Mouse (Mus musculus): ENCODE results near the gene Slc17a7. TPM values are rescaled to one million over a fixed set of nuclear protein-coding genes. Genes with fewer than 3 reads are reported as not detected.

Slc17a7 gene
- polyA plus RNA-seq, 1 experiment from 2014 or later, result 3.6 TPM

GRCm38 (mm10) chr7:45154993-45155514, 8.7 kb upstream of the Slc17a7 start:
- H3K27ac ChIP-seq (ENCODE audit: low read depth, low read length), result no peak overlapping the region
- H3K9me3 ChIP-seq (ENCODE audit: control insufficient read depth, low read length), result no peaks in the 10 kb centered on the region
- peaks cover 4% of the 10 kb centered on the region; the same call in 1 of the 2 replicates for H3K4me1 ChIP-seq (replicated peaks; ENCODE audit: control insufficient read depth, insufficient read depth, low read length)
- DNase-seq (ENCODE audit: low spot score) (no peak), ATAC-seq (replicated peaks; ENCODE audit: low FRiP score) (no peak)
- 82% methylated on average over 12 of the region's 12 CpGs for WGBS
- H3K4me3 ChIP-seq (ENCODE audit: low read depth, low read length), result peak overlapping the region; percentile 58
- peak overlapping the region; percentile 40 for H3K4me2 ChIP-seq (ENCODE audit: low read depth, low read length, severe bottlenecking)
- H3K27me3 ChIP-seq (ENCODE audit: control insufficient read depth, insufficient read depth, low read length), result no peaks in the 10 kb centered on the region
- no peaks in the 10 kb centered on the region for H3K36me3 ChIP-seq (ENCODE audit: control insufficient read depth, insufficient read depth, low read length)
- H3K9ac ChIP-seq (ENCODE audit: low read length), result no peak overlapping the region

DNA sequence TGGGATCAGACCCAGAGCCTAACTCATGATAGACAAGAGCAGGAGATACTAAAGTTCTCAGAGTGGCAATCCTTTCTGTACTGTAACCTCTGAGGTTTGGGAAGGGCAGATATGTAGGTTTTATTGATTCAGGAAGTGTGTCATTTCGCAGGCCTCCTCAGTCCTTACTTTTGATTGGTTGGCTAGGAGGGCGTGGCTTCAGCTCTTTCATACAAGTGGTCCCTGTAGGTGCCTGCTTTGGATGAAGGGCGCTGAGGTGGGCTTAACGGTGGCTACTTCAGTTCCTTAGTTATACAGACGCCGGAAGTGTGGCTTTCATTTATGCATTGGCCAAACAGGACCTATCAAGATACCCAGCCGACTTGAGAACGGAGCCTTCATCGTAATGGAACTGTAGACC, 8.2 kb upstream of the Slc17a7 start:
- 87% methylated on average over 9 of the region's 9 CpGs for WGBS
- Histone ChIP-seq H3K27me3 (ENCODE audit: control insufficient read depth, insufficient read depth, low read length) (no peaks in the 10 kb centered on the region), H3K4me1 (replicated peaks; ENCODE audit: control insufficient read depth, insufficient read depth, low read length) (peaks cover 4% of the 10 kb centered on the region; the same call in 1 of the 2 replicates), H3K4me2 (ENCODE audit: low read depth, low read length, severe bottlenecking) (no peak overlapping the region), H3K4me3 (ENCODE audit: low read depth, low read length) (no peak overlapping the region), H3K9ac (ENCODE audit: low read length) (no peak overlapping the region), H3K9me3 (ENCODE audit: control insufficient read depth, low read length) (no peaks in the 10 kb centered on the region), H3K36me3 (ENCODE audit: control insufficient read depth, insufficient read depth, low read length) (no peaks in the 10 kb centered on the region), H3K27ac (ENCODE audit: low read depth, low read length) (no peak overlapping the region)
- DNase-seq (ENCODE audit: low spot score), result no peak
- no peak for ATAC-seq (replicated peaks; ENCODE audit: low FRiP score)

- WGBS, result 96% methylated on average over 15 of the region's 15 CpGs
- H3K4me2 ChIP-seq (ENCODE audit: low read depth, low read length, severe bottlenecking), result no peak overlapping the region
- no peak overlapping the region for H3K4me3 ChIP-seq (ENCODE audit: low read depth, low read length)
- no peaks in the 10 kb centered on the region for H3K9me3 ChIP-seq (ENCODE audit: control insufficient read depth, low read length)
- no peaks in the 10 kb centered on the region for H3K27me3 ChIP-seq (ENCODE audit: control insufficient read depth, insufficient read depth, low read length)
- H3K27ac ChIP-seq (ENCODE audit: low read depth, low read length), result no peak overlapping the region
- ATAC-seq (replicated peaks; ENCODE audit: low FRiP score), result no peak
- peaks cover 4% of the 10 kb centered on the region; the same call in 1 of the 2 replicates for H3K4me1 ChIP-seq (replicated peaks; ENCODE audit: control insufficient read depth, insufficient read depth, low read length)
- DNase-seq (ENCODE audit: low spot score), result no peak
- H3K9ac ChIP-seq (ENCODE audit: low read length), result no peak overlapping the region
- H3K36me3 ChIP-seq (ENCODE audit: control insufficient read depth, insufficient read depth, low read length), result no peaks in the 10 kb centered on the region
Observed at GRCm38 (mm10) chr7:45156206-45156605, 7.5 kb upstream of the Slc17a7 start.

DNA sequence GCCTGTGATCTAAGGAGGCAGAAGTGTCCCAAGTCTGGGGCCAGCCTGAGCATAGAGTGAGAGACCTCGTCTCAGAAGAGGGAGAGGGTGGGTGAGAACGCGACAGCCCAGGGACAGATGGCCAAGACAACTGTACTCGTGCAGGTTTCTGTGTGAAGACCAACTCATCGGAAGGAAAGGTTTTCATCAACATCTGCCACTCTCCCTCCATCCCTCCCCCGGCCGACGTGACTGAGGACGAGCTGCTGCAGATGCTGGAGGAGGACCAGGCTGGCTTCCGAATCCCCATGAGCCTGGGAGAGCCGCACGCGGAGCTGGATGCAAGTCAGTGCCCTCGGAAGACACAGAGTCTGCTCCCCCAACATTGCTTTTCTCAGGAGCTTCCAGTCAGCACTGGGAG, 6.3 kb upstream of the Slc17a7 start:
- H3K4me2 ChIP-seq (ENCODE audit: low read depth, low read length, severe bottlenecking), result no peak overlapping the region
- no peaks in the 10 kb centered on the region for H3K36me3 ChIP-seq (ENCODE audit: control insufficient read depth, insufficient read depth, low read length)
- no peaks in the 10 kb centered on the region for H3K9me3 ChIP-seq (ENCODE audit: control insufficient read depth, low read length)
- no peaks in the 10 kb centered on the region; the same call in 1 of the 2 replicates for H3K27me3 ChIP-seq (ENCODE audit: control insufficient read depth, insufficient read depth, low read length)
- ATAC-seq (replicated peaks; ENCODE audit: low FRiP score) (no peak), DNase-seq (ENCODE audit: low spot score) (no peak)
- H3K9ac ChIP-seq (ENCODE audit: low read length), result no peak overlapping the region
- H3K4me1 ChIP-seq (replicated peaks; ENCODE audit: control insufficient read depth, insufficient read depth, low read length), result peaks cover 6% of the 10 kb centered on the region; the same call in 1 of the 2 replicates
- no peak overlapping the region for H3K27ac ChIP-seq (ENCODE audit: low read depth, low read length)
- no peak overlapping the region for H3K4me3 ChIP-seq (ENCODE audit: low read depth, low read length)
- WGBS, result 90% methylated on average over 14 of the region's 14 CpGs

GRCm38 (mm10) chr7:45158991-45159390, 4.8 kb upstream of the Slc17a7 start:
- no peak overlapping the region for H3K27ac ChIP-seq (ENCODE audit: low read depth, low read length)
- no peak overlapping the region for H3K9ac ChIP-seq (ENCODE audit: low read length)
- no peak overlapping the region for H3K4me3 ChIP-seq (ENCODE audit: low read depth, low read length)
- ATAC-seq (replicated peaks; ENCODE audit: low FRiP score) (no peak), DNase-seq (ENCODE audit: low spot score) (no peak)
- H3K4me1 ChIP-seq (replicated peaks; ENCODE audit: control insufficient read depth, insufficient read depth, low read length), result peaks cover 5% of the 10 kb centered on the region; the same call in 1 of the 2 replicates
- H3K4me2 ChIP-seq (ENCODE audit: low read depth, low read length, severe bottlenecking), result no peak overlapping the region
- no peaks in the 10 kb centered on the region for H3K36me3 ChIP-seq (ENCODE audit: control insufficient read depth, insufficient read depth, low read length)
- no peaks in the 10 kb centered on the region for H3K9me3 ChIP-seq (ENCODE audit: control insufficient read depth, low read length)
- WGBS, result 92% methylated on average over 6 of the region's 6 CpGs
- H3K27me3 ChIP-seq (ENCODE audit: control insufficient read depth, insufficient read depth, low read length), result peaks cover 15% of the 10 kb centered on the region

DNA sequence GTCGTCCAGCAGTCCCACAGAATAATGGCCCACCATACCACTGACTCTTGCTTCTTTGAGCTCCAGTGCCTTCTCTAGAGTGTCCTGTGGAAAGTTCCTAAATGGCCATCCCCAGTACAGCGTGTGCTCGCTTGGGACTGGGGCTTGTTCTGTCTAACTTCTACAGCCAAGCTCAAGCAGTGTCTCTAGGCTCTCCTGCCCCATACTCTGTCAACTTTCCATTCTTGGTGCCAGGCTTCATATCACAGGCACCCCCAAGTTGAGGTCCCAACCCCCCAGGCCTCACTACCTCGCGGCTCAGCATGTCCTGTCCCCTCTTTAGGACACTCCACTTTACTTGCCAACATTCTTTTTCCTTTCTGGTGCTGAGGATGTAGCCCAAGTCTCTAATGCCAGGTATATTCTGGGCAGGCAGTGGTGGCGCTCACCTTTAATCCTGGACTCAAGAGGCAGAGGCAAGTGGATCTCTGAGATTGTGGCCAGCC, 3.4 kb upstream of the Slc17a7 start:
- ATAC-seq (replicated peaks; ENCODE audit: low FRiP score) (no peak), DNase-seq (ENCODE audit: low spot score) (no peak)
- Histone ChIP-seq H3K4me3 (ENCODE audit: low read depth, low read length) (no peak overlapping the region), H3K4me1 (replicated peaks; ENCODE audit: control insufficient read depth, insufficient read depth, low read length) (peaks cover 5% of the 10 kb centered on the region; the same call in 1 of the 2 replicates), H3K9ac (ENCODE audit: low read length) (no peak overlapping the region), H3K27me3 (ENCODE audit: control insufficient read depth, insufficient read depth, low read length) (peaks cover 29% of the 10 kb centered on the region), H3K4me2 (ENCODE audit: low read depth, low read length, severe bottlenecking) (no peak overlapping the region), H3K27ac (ENCODE audit: low read depth, low read length) (no peak overlapping the region), H3K9me3 (ENCODE audit: control insufficient read depth, low read length) (no peaks in the 10 kb centered on the region), H3K36me3 (ENCODE audit: control insufficient read depth, insufficient read depth, low read length) (no peaks in the 10 kb centered on the region)
- WGBS, result 92% methylated on average over 6 of the region's 6 CpGs

DNA sequence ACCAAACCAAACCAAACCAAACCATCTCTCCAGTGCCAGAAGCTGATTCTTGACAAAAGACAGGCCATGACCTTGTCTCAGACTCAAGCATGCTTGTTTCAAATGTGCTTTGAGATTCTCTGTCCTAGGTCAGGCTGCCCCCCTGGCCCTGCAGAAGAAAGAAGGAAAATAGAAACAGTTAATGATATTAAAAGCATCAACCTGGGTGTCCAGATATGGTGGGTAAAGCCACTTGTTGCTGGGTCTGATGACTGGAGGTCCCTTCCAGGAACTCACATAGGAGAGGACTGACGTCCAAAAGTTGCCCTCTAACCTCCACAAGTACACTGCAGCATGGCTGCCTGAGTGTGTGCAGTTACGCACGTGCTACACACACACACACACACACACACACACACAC, 2.9 kb upstream of the Slc17a7 start:
- H3K9me3 ChIP-seq (ENCODE audit: control insufficient read depth, low read length), result no peaks in the 10 kb centered on the region
- H3K4me1 ChIP-seq (replicated peaks; ENCODE audit: control insufficient read depth, insufficient read depth, low read length), result peaks cover 5% of the 10 kb centered on the region; the same call in 1 of the 2 replicates
- no peak overlapping the region for H3K9ac ChIP-seq (ENCODE audit: low read length)
- peaks cover 34% of the 10 kb centered on the region for H3K27me3 ChIP-seq (ENCODE audit: control insufficient read depth, insufficient read depth, low read length)
- DNase-seq (ENCODE audit: low spot score) (no peak), ATAC-seq (replicated peaks; ENCODE audit: low FRiP score) (no peak)
- 96% methylated on average over 3 of the region's 3 CpGs for WGBS
- no peak overlapping the region for H3K4me3 ChIP-seq (ENCODE audit: low read depth, low read length)
- H3K4me2 ChIP-seq (ENCODE audit: low read depth, low read length, severe bottlenecking), result no peak overlapping the region
- no peaks in the 10 kb centered on the region for H3K36me3 ChIP-seq (ENCODE audit: control insufficient read depth, insufficient read depth, low read length)
- H3K27ac ChIP-seq (ENCODE audit: low read depth, low read length), result no peak overlapping the region

GRCm38 (mm10) chr7:45161612-45162473, 1.9 kb upstream of the Slc17a7 start:
- H3K9ac ChIP-seq (ENCODE audit: low read length), result 0 out of 2 replicates have a peak overlapping the region, but pooled peaks have one; percentile 6
- peaks cover 5% of the 10 kb centered on the region; the same call in 1 of the 2 replicates for H3K4me1 ChIP-seq (replicated peaks; ENCODE audit: control insufficient read depth, insufficient read depth, low read length)
- H3K27me3 ChIP-seq (ENCODE audit: control insufficient read depth, insufficient read depth, low read length), result peaks cover 43% of the 10 kb centered on the region
- WGBS, result 4% methylated on average over 35 of the region's 35 CpGs
- H3K9me3 ChIP-seq (ENCODE audit: control insufficient read depth, low read length), result no peaks in the 10 kb centered on the region
- DNase-seq (ENCODE audit: low spot score) (peak; percentile 94), ATAC-seq (replicated peaks; ENCODE audit: low FRiP score) (peak; percentile 83)
- H3K27ac ChIP-seq (ENCODE audit: low read depth, low read length), result no peak overlapping the region
- peak overlapping the region; percentile 64 for H3K4me2 ChIP-seq (ENCODE audit: low read depth, low read length, severe bottlenecking)
- H3K36me3 ChIP-seq (ENCODE audit: control insufficient read depth, insufficient read depth, low read length), result no peaks in the 10 kb centered on the region
- H3K4me3 ChIP-seq (ENCODE audit: low read depth, low read length), result peak overlapping the region; percentile 31

Data from forebrain, embryonic 11.5 days (tissue).